Mouse (Mus musculus): Measurements from ENCODE around the gene Vangl2. TPM values are rescaled to one million over a fixed set of nuclear protein-coding genes. Genes with fewer than 3 reads are reported as not detected.
A peak's percentile ranks its signal among the peaks of the same experiment; 100 is the strongest.

Gene Vangl2
- polyA plus RNA-seq, 1 experiment from 2014 or later, result 40.6 TPM

GRCm38 (mm10) chr1:172026201-172026901 is 1.9 kb downstream of the Vangl2 start:
- H3K4me1 ChIP-seq, result peaks cover 78% of the 10 kb centered on the region
- WGBS, result 2% methylated on average over 23 of the region's 23 CpGs
- peaks cover 24% of the 10 kb centered on the region for H3K36me3 ChIP-seq (replicated peaks)
- DNase-seq (ENCODE audit: extremely low spot score, low spot score), result peak; percentile 60
- H3K9me3 ChIP-seq, result no peaks in the 10 kb centered on the region
- no peaks in the 10 kb centered on the region for H3K27me3 ChIP-seq (ENCODE audit: poor library complexity, severe bottlenecking)
- peak overlapping the region; percentile 100 for H3K27ac ChIP-seq
- H3K4me3 ChIP-seq, result peak overlapping the region; percentile 94

- peak overlapping the region; percentile 94 for H3K4me3 ChIP-seq
- no peaks in the 10 kb centered on the region for H3K27me3 ChIP-seq (ENCODE audit: poor library complexity, severe bottlenecking)
- peaks cover 31% of the 10 kb centered on the region for H3K36me3 ChIP-seq (replicated peaks)
- no peaks in the 10 kb centered on the region for H3K9me3 ChIP-seq
- no peak for DNase-seq (ENCODE audit: extremely low spot score, low spot score)
- H3K27ac ChIP-seq, result peak overlapping the region; percentile 100
- peaks cover 88% of the 10 kb centered on the region for H3K4me1 ChIP-seq
- 30% methylated on average over 8 of the region's 8 CpGs for WGBS
Measured at GRCm38 (mm10) chr1:172025201-172025904, 2.9 kb downstream of the Vangl2 start.

DNA sequence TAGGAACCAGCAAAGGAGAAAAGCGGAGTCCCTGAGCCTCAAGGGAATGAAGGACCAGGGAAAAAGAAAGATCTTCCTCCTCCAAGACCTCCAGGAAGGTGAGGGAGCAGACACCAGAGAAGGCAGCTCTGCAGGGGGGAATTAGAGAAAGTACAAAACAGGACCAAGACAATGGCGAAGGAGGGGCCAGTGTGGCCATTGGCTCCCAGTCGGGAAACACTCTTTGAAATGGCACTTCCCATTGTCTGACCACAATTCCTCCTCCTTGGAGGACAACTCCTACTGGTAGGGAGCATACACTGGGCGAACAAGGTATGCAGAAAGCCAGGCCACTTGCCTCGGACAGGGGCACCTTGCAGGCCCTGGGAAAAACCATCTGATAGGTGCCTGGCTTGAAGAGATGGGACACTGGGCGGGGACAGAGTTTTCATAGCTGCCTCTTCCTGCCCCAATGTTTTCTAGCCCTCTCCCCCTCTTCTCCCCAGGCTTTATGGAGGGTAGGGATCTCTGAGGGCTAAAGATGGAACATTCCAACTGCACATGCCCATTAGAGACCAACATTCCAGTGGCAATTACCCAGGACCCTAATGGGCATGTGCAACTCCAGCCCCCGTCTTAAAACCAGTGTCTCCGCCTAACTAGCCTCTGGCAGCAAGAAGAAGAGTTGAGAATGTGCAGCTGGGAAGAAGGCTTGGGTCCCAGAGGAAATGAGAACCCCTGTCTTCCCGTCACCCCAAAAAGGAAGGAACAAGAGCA is 3.9 kb downstream of the Vangl2 start:
- H3K4me1 ChIP-seq, result peaks cover 92% of the 10 kb centered on the region
- DNase-seq (ENCODE audit: extremely low spot score, low spot score), result no peak
- peaks cover 41% of the 10 kb centered on the region for H3K36me3 ChIP-seq (replicated peaks)
- no peaks in the 10 kb centered on the region for H3K9me3 ChIP-seq
- peak overlapping the region; percentile 94 for H3K4me3 ChIP-seq
- peak overlapping the region; percentile 100 for H3K27ac ChIP-seq
- no peaks in the 10 kb centered on the region for H3K27me3 ChIP-seq (ENCODE audit: poor library complexity, severe bottlenecking)
- WGBS, result 20% methylated on average over 9 of the region's 9 CpGs

GRCm38 (mm10) chr1:172019863-172020521 is 8.3 kb downstream of the Vangl2 start:
- DNase-seq (ENCODE audit: extremely low spot score, low spot score), result no peak
- H3K4me1 ChIP-seq, result peaks cover 99% of the 10 kb centered on the region
- H3K4me3 ChIP-seq, result peak overlapping the region; percentile 16; the same call in 1 of the 2 replicates
- peaks cover 55% of the 10 kb centered on the region for H3K36me3 ChIP-seq (replicated peaks)
- H3K27ac ChIP-seq, result peak overlapping the region; percentile 95
- H3K27me3 ChIP-seq (ENCODE audit: poor library complexity, severe bottlenecking), result no peaks in the 10 kb centered on the region
- H3K9me3 ChIP-seq, result no peaks in the 10 kb centered on the region
- WGBS, result 84% methylated on average over 10 of the region's 10 CpGs

DNA sequence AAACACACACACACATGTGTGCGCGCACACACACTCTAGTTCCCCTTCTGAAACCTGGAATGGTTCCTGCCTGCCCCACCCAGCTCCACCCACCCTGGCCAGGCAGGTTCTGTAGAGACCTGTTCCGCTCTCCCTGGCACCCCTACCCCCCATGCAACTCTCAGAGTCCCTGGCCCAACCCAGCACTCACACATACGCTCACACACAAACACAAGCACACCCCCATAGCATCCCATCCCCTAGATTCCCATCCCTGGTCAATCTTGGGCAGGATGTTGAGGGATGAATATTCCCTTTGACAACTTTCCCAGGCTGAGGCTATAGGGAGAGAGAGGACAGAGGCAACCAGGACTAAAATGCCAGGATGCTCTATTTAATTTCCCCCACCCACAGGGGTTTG is 8.9 kb downstream of the Vangl2 start:
- H3K4me1 ChIP-seq, result peaks cover 99% of the 10 kb centered on the region
- peaks cover 61% of the 10 kb centered on the region for H3K36me3 ChIP-seq (replicated peaks)
- peak overlapping the region; percentile 16; the same call in 1 of the 2 replicates for H3K4me3 ChIP-seq
- H3K9me3 ChIP-seq, result no peaks in the 10 kb centered on the region
- DNase-seq (ENCODE audit: extremely low spot score, low spot score), result no peak
- H3K27me3 ChIP-seq (ENCODE audit: poor library complexity, severe bottlenecking), result no peaks in the 10 kb centered on the region
- WGBS, result 94% methylated on average over 4 of the region's 4 CpGs
- peak overlapping the region; percentile 95 for H3K27ac ChIP-seq

GRCm38 (mm10) chr1:172018336-172019311 is 9.6 kb downstream of the Vangl2 start:
- Histone ChIP-seq H3K36me3 (replicated peaks) (peaks cover 56% of the 10 kb centered on the region), H3K4me1 (peaks cover 99% of the 10 kb centered on the region), H3K27ac (peak overlapping the region; percentile 95), H3K27me3 (ENCODE audit: poor library complexity, severe bottlenecking) (no peaks in the 10 kb centered on the region), H3K9me3 (no peaks in the 10 kb centered on the region), H3K4me3 (peak overlapping the region; percentile 47; the same call in 1 of the 2 replicates)
- WGBS, result 81% methylated on average over 9 of the region's 9 CpGs
- no peak for DNase-seq (ENCODE audit: extremely low spot score, low spot score)

GRCm38 (mm10) chr1:172017517-172018070 is 10.7 kb downstream of the Vangl2 start:
- H3K4me3 ChIP-seq, result peak overlapping the region; percentile 47
- DNase-seq (ENCODE audit: extremely low spot score, low spot score), result no peak

DNA sequence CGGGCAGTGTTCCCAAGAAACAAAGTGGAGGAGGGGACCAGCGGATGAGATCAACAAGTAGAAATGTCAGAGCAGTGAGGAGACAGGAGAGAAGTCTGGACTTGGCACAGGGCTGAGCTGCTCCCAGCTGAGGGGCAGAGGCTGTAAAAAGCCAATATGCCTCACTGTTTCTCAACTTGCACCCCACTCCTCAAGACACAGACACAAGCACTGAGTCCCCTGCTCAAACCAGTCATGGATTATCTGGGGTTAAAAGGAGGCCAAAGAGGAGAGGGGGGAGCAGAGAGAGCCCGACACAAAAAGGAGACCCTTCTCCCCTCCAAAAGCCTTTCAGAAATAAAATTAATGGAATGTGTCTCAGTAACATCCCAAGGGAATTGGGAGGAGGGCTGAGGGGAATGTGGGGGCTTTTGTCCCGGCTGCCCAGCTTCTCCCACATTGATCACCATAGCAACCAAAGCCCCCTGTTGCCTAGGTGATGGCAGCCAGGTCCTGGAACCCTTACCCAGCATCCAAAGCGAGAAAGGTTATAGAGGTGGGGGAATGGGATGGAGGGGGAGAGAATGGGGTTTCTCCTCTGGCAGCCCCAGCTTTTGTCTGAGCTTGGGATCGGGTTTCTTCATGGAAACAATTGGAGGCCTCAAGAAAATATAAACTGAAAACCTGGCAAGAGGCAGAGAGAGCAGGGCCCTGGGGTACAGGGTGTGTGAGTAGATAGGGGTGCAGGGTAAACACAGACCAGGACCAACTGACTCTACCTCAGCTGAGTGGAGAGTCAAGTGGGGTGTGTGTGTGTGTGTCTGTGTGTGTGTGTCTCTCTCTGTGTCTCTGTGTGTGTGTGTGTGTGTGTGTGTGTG is 11.4 kb downstream of the Vangl2 start:
- H3K36me3 ChIP-seq (replicated peaks), result peaks cover 60% of the 10 kb centered on the region
- no peaks in the 10 kb centered on the region for H3K9me3 ChIP-seq
- peak; percentile 92 for DNase-seq (ENCODE audit: extremely low spot score, low spot score)
- H3K4me1 ChIP-seq, result peaks cover 98% of the 10 kb centered on the region
- WGBS, result 22% methylated on average over 6 of the region's 6 CpGs
- H3K27me3 ChIP-seq (ENCODE audit: poor library complexity, severe bottlenecking), result no peaks in the 10 kb centered on the region
- H3K4me3 ChIP-seq, result peak overlapping the region; percentile 47
- H3K27ac ChIP-seq, result peak overlapping the region; percentile 95

More at GRCm38 (mm10) chr1:172017517-172018070, 10.7 kb downstream of the Vangl2 start:
- peaks cover 60% of the 10 kb centered on the region for H3K36me3 ChIP-seq (replicated peaks)
- H3K27me3 ChIP-seq (ENCODE audit: poor library complexity, severe bottlenecking), result no peaks in the 10 kb centered on the region
- H3K9me3 ChIP-seq, result no peaks in the 10 kb centered on the region
- WGBS, result 62% methylated on average over 6 of the region's 6 CpGs
- H3K4me1 ChIP-seq, result peaks cover 99% of the 10 kb centered on the region
- peak overlapping the region; percentile 95 for H3K27ac ChIP-seq

GRCm38 (mm10) chr1:172016031-172016430 is 12.2 kb downstream of the Vangl2 start:
- Histone ChIP-seq H3K4me3 (peak overlapping the region; percentile 47), H3K9me3 (no peaks in the 10 kb centered on the region), H3K4me1 (peaks cover 90% of the 10 kb centered on the region), H3K36me3 (replicated peaks) (peaks cover 63% of the 10 kb centered on the region), H3K27me3 (ENCODE audit: poor library complexity, severe bottlenecking) (no peaks in the 10 kb centered on the region), H3K27ac (peak overlapping the region; percentile 95)
- 69% methylated on average over 8 of the region's 8 CpGs for WGBS
- no peak for DNase-seq (ENCODE audit: extremely low spot score, low spot score)

- peak overlapping the region; percentile 47 for H3K4me3 ChIP-seq
Measured at GRCm38 (mm10) chr1:172015312-172015939, 12.8 kb downstream of the Vangl2 start.

More at GRCm38 (mm10) chr1:172015312-172015939, 12.8 kb downstream of the Vangl2 start:
- no peak for DNase-seq (ENCODE audit: extremely low spot score, low spot score)
- H3K27ac ChIP-seq, result peak overlapping the region; percentile 95
- 63% methylated on average over 9 of the region's 9 CpGs for WGBS
- peaks cover 63% of the 10 kb centered on the region for H3K36me3 ChIP-seq (replicated peaks)
- H3K9me3 ChIP-seq, result no peaks in the 10 kb centered on the region
- no peaks in the 10 kb centered on the region for H3K27me3 ChIP-seq (ENCODE audit: poor library complexity, severe bottlenecking)
- H3K4me1 ChIP-seq, result peaks cover 84% of the 10 kb centered on the region

All from forebrain, embryonic 10.5 days (tissue).